Mouse (Mus musculus) myocyte (in vitro differentiated cells): ENCODE results near the gene Samd4b. TPM values are rescaled to one million over a fixed set of nuclear protein-coding genes. Genes with fewer than 3 reads are reported as not detected.

Source experiments
- H3K27me3 ChIP-seq: one replicate; pipeline ENCODE4 v1.6.1; 2011; ENCODE audit not compliant: control insufficient read depth, insufficient read depth, insufficient read length
- H3K36me3 ChIP-seq: one replicate; pipeline ENCODE4 v1.6.1; 2011; ENCODE audit not compliant: control insufficient read depth, insufficient read depth
- H3K4me2 ChIP-seq: one replicate; pipeline ENCODE4 v1.6.1; 2011; ENCODE audit warnings: low read depth, control low read depth
- H3K4me3 ChIP-seq: one replicate; pipeline ENCODE4 v1.5.1; 2011; ENCODE audit warnings: mild to moderate bottlenecking, control low read depth, moderate library complexity
- H3K79me2 ChIP-seq: one replicate; pipeline ENCODE4 v1.6.1; 2011; ENCODE audit not compliant: control insufficient read depth, insufficient read depth
- H3ac ChIP-seq: one replicate; pipeline ENCODE4 v1.6.1; 2011; ENCODE audit not compliant: control insufficient read depth, insufficient read length
- CEBPB ChIP-seq: IDR thresholded peaks from 2 replicates; pipeline ENCODE4 v1.6.1; 2011; ENCODE audit warnings: mild to moderate bottlenecking, moderate library complexity; ENCODE audit not compliant: poor library complexity, insufficient read depth, severe bottlenecking
- E2F4 ChIP-seq: IDR thresholded peaks from one replicate; pipeline ENCODE4 v1.6.1; 2011; ENCODE audit warnings: mild to moderate bottlenecking, control low read depth, moderate library complexity; ENCODE audit not compliant: insufficient read depth
- MAX ChIP-seq: IDR thresholded peaks from one replicate; pipeline ENCODE4 v1.6.1; 2011; ENCODE audit warnings: low read depth, mild to moderate bottlenecking, control low read depth
- MYOD1 ChIP-seq, 3 experiments: IDR thresholded peaks; one replicate each; pipeline ENCODE4 v1.6.1; 2011; ENCODE audit warnings: control low read depth in 2 of 3, low read depth in 2 of 3, mild to moderate bottlenecking in 2 of 3, moderate library complexity in 1 of 3; ENCODE audit not compliant: insufficient read length in 2 of 3, control insufficient read depth in 1 of 3
- MYOG ChIP-seq, 3 experiments: IDR thresholded peaks; one replicate each; pipeline ENCODE4 v1.6.1; 2011; ENCODE audit warnings: control low read depth in 2 of 3, low read depth in 2 of 3, mild to moderate bottlenecking in 2 of 3; ENCODE audit not compliant: insufficient read length in 2 of 3, control insufficient read depth in 1 of 3, insufficient read depth in 1 of 3
- POLR2A ChIP-seq: IDR thresholded peaks from one replicate; pipeline ENCODE4 v1.6.1; 2011; ENCODE audit warnings: low read depth, mild to moderate bottlenecking, control low read depth, moderate library complexity; ENCODE audit not compliant: insufficient read length
- POLR2AphosphoS2 ChIP-seq: IDR thresholded peaks from one replicate; pipeline ENCODE4 v1.6.1; 2011; ENCODE audit warnings: low read depth, control low read depth; ENCODE audit not compliant: insufficient read length
- REST ChIP-seq: IDR thresholded peaks from one replicate; pipeline ENCODE4 v1.6.1; 2011; ENCODE audit warnings: mild to moderate bottlenecking, control low read depth, moderate library complexity; ENCODE audit not compliant: insufficient read depth, insufficient read length
- SRF ChIP-seq: IDR thresholded peaks from one replicate; pipeline ENCODE4 v1.6.1; 2011; ENCODE audit warnings: low read depth; ENCODE audit not compliant: control insufficient read depth, insufficient read length
- TCF12 ChIP-seq: IDR thresholded peaks from one replicate; pipeline ENCODE4 v1.6.1; 2011; ENCODE audit warnings: mild to moderate bottlenecking, control low read depth; ENCODE audit not compliant: poor library complexity, insufficient read depth, severe bottlenecking
- TCF3 ChIP-seq: IDR thresholded peaks from one replicate; pipeline ENCODE4 v1.6.1; 2011; ENCODE audit warnings: low read depth, control low read depth; ENCODE audit not compliant: insufficient read length
- USF1 ChIP-seq: IDR thresholded peaks from one replicate; pipeline ENCODE4 v1.6.1; 2011; ENCODE audit warnings: low read depth, mild to moderate bottlenecking, control low read depth, moderate library complexity
- polyA plus RNA-seq: library from polyadenylated mRNA; unstranded; fragments of >200 nt; fragmentation: generic; extraction: Trizol; gene quantifications from one replicate; pipeline ENCODE4 v1.2.1, GENCODE M21; 2012; ENCODE audit warnings: missing spikeins

Gene Samd4b
- polyA plus RNA-seq, 1 experiment, result 29.4 TPM

- H3K36me3 ChIP-seq, result no peaks in the 10 kb centered on the region
Observed at GRCm38 (mm10) chr7:28375176-28375921, 222.6 kb downstream of the Samd4b start.

DNA sequence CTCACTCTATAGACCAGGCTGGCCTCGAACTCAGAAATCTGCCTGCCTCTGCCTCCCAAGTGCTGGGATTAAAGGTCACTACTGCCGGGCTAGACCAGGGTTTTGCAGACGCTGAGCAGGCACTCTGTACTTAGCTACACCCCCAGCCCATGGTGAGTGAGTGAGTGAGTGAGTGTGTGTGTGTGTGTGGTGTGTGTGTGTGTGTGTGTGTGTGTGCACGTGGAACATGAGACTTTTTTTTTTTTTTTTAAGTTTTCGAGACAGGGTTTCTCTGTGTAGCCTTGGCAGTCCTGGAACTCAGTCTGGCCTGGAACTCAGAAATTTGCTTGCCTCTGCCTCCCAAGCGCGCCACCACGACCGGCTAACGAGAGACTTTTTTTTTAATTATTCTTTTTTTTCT, 223.3 kb downstream of the Samd4b start:
- peak overlapping the region; percentile 96 for H3K4me3 ChIP-seq
- H3K79me2 ChIP-seq, result peaks cover 45% of the 10 kb centered on the region
- TF ChIP-seq MYOG (IDR thresholded peaks at IDR 0.05; ENCODE audit: control insufficient read depth in 1 of 3, insufficient read depth in 1 of 3, insufficient read length in 2 of 3, low read depth in 2 of 3), result no peak

More at GRCm38 (mm10) chr7:28375176-28375921, 222.6 kb downstream of the Samd4b start:
- H3K4me2 ChIP-seq, result peak overlapping the region; percentile 100
- H3K4me3 ChIP-seq, result peak overlapping the region; percentile 96
- no peak overlapping the region for H3ac ChIP-seq
- H3K27me3 ChIP-seq, result no peaks in the 10 kb centered on the region
- no peak for TF ChIP-seq TCF3
- TF ChIP-seq CEBPB, result no peak
- TF ChIP-seq POLR2AphosphoS2, result peak; percentile 79
- no peak for TF ChIP-seq USF1
- no peak for TF ChIP-seq TCF12
- TF ChIP-seq POLR2A, result peak; percentile 76
- no peak for TF ChIP-seq MAX
- peak; percentile 89 for TF ChIP-seq SRF
- H3K79me2 ChIP-seq, result peaks cover 38% of the 10 kb centered on the region

GRCm38 (mm10) chr7:28373891-28374495, 224.0 kb downstream of the Samd4b start:
- H3K4me2 ChIP-seq, result no peak overlapping the region
- no peak overlapping the region for H3ac ChIP-seq
- TF ChIP-seq E2F4 (no peak), SRF (no peak), MYOD1 (IDR thresholded peaks at IDR 0.05; ENCODE audit: control insufficient read depth in 1 of 3, insufficient read length in 2 of 3, low read depth in 2 of 3) (no peak), USF1 (no peak), REST (no peak), TCF3 (no peak), POLR2AphosphoS2 (no peak), TCF12 (no peak), MYOG (IDR thresholded peaks at IDR 0.05; ENCODE audit: control insufficient read depth in 1 of 3, insufficient read depth in 1 of 3, insufficient read length in 2 of 3, low read depth in 2 of 3) (no peak), MAX (no peak), POLR2A (no peak), CEBPB (no peak)
- H3K36me3 ChIP-seq, result no peaks in the 10 kb centered on the region
- H3K27me3 ChIP-seq, result no peaks in the 10 kb centered on the region
- no peak overlapping the region for H3K4me3 ChIP-seq
- H3K79me2 ChIP-seq, result peaks cover 46% of the 10 kb centered on the region

More for the DNA sequence above, 223.3 kb downstream of the Samd4b start:
- no peaks in the 10 kb centered on the region for H3K36me3 ChIP-seq
- H3ac ChIP-seq, result no peak overlapping the region
- peak overlapping the region; percentile 95 for H3K4me2 ChIP-seq
- no peaks in the 10 kb centered on the region for H3K27me3 ChIP-seq

- H3K27me3 ChIP-seq, result no peaks in the 10 kb centered on the region
- peak overlapping the region; percentile 86 for H3K4me3 ChIP-seq
- no peak overlapping the region for H3ac ChIP-seq
- peaks cover 43% of the 10 kb centered on the region for H3K79me2 ChIP-seq
- TF ChIP-seq MYOD1 (IDR thresholded peaks at IDR 0.05; ENCODE audit: control insufficient read depth in 1 of 3, insufficient read length in 2 of 3, low read depth in 2 of 3), result no peak
- no peak for TF ChIP-seq MAX
- TF ChIP-seq POLR2AphosphoS2, result no peak
- no peak for TF ChIP-seq TCF3
- TF ChIP-seq MYOG (IDR thresholded peaks at IDR 0.05; ENCODE audit: control insufficient read depth in 1 of 3, insufficient read depth in 1 of 3, insufficient read length in 2 of 3, low read depth in 2 of 3), result no peak
- TF ChIP-seq E2F4, result no peak
- TF ChIP-seq USF1, result no peak
- TF ChIP-seq CEBPB, result no peak
- TF ChIP-seq SRF, result no peak
- TF ChIP-seq TCF12, result no peak
- no peak for TF ChIP-seq POLR2A
- TF ChIP-seq REST, result no peak
- peak overlapping the region; percentile 71 for H3K4me2 ChIP-seq
- no peaks in the 10 kb centered on the region for H3K36me3 ChIP-seq
Observed at GRCm38 (mm10) chr7:28373131-28373581, 224.8 kb downstream of the Samd4b start.
